Mouse (Mus musculus) kidney, embryonic 14.5 days (tissue): ENCODE data around the gene Mpdz. TPM values are rescaled to one million over a fixed set of nuclear protein-coding genes. Genes with fewer than 3 reads are reported as not detected.

Source experiments
- ATAC-seq: fragments of 200-750 bp; cut with Nextera tagmentation; 2 replicates; pipeline ENCODE4 v1.8.0; 2017; ENCODE audit warnings: moderate number of reproducible peaks, mild to moderate bottlenecking, moderate TSS enrichment, moderate library complexity; ENCODE audit not compliant: low FRiP score, low TSS enrichment
- H3K27ac ChIP-seq: fragments of 300-500 bp; sonication (generic); 2 replicates; pipeline ENCODE4 v1.5.1; 2014; ENCODE audit warnings: low read depth, mild to moderate bottlenecking, low read length, moderate library complexity, mixed read lengths
- H3K27me3 ChIP-seq: fragments of 300-500 bp; sonication (generic); 2 replicates; pipeline ENCODE4 v1.6.1; 2014; ENCODE audit warnings: mild to moderate bottlenecking, low read length; ENCODE audit not compliant: control insufficient read depth, insufficient read depth
- H3K36me3 ChIP-seq: fragments of 300-500 bp; sonication (generic); 2 replicates; pipeline ENCODE4 v1.6.1; 2014; ENCODE audit warnings: low read length, mixed read lengths; ENCODE audit not compliant: control insufficient read depth, insufficient read depth
- H3K4me1 ChIP-seq: fragments of 300-500 bp; sonication (generic); 2 replicates; pipeline ENCODE4 v1.6.1; 2014; ENCODE audit warnings: low read length, mixed read lengths; ENCODE audit not compliant: control insufficient read depth, insufficient read depth
- H3K4me2 ChIP-seq: fragments of 300-500 bp; sonication (generic); replicated peaks from 2 replicates; pipeline ENCODE4 v1.6.1; 2014; ENCODE audit warnings: low read depth, mild to moderate bottlenecking, low read length
- H3K4me3 ChIP-seq: fragments of 300-500 bp; sonication (generic); 2 replicates; pipeline ENCODE4 v1.5.1; 2014; ENCODE audit warnings: mild to moderate bottlenecking, low read length
- H3K9ac ChIP-seq: fragments of 300-500 bp; sonication (generic); 2 replicates; pipeline ENCODE4 v1.6.1; 2014; ENCODE audit warnings: low read depth, mild to moderate bottlenecking, low read length, moderate library complexity
- H3K9me3 ChIP-seq: fragments of 300-500 bp; sonication (generic); 2 replicates; pipeline ENCODE4 v1.6.1; 2016; ENCODE audit warnings: low read length; ENCODE audit not compliant: control insufficient read depth
- WGBS: fragments of 180-500 bp; shearing (Covaris S2); extraction: QIAGEN DNeasy Blood & Tissue Kit; methylation state at CpG from one replicate; pipeline ENCODE4 v1.1.7; 2014; 5-methylcytosine and 5-hydroxymethylcytosine counted together
- polyA plus RNA-seq: library from polyadenylated mRNA; unstranded; fragments of >200 nt; fragmentation: Nextera tagmentation; extraction: Ambion mirVana; gene quantifications from 2 replicates; pipeline ENCODE4 v1.2.1, GENCODE M21; 2014

The Mpdz gene
- polyA plus RNA-seq, 1 experiment from 2014 or later: 39.0 TPM

DNA sequence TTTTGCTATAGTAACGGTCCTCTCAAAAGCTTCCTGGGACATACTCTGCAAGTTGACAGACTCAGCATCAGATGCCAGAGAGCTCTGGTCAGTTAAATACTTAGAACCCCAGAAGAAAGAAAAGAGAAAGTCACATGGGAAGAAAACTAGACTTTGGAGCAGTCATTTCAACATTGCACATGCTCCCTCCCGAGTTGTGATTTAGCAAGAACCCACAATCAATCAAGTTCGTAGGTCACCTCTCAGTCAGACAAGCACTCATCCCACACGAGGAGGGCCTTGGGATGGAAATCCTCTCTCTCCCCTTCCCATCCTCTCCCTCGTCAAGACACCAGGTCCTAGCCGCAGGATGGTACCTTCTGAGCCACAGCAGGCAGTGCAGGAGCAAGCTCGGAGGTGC, 94.0 kb downstream of the Mpdz start:
- Histone ChIP-seq H3K4me2 (no peak overlapping the region), H3K9me3 (no peaks in the 10 kb centered on the region), H3K9ac (no peak overlapping the region), H3K36me3 (peaks cover 24% of the 10 kb centered on the region; the same call in 1 of the 2 replicates), H3K27ac (no peak overlapping the region), H3K27me3 (no peaks in the 10 kb centered on the region), H3K4me1 (no peaks in the 10 kb centered on the region), H3K4me3 (no peak overlapping the region)
- no peak for ATAC-seq
- 84% methylated on average over 7 of the region's 7 CpGs for WGBS

DNA sequence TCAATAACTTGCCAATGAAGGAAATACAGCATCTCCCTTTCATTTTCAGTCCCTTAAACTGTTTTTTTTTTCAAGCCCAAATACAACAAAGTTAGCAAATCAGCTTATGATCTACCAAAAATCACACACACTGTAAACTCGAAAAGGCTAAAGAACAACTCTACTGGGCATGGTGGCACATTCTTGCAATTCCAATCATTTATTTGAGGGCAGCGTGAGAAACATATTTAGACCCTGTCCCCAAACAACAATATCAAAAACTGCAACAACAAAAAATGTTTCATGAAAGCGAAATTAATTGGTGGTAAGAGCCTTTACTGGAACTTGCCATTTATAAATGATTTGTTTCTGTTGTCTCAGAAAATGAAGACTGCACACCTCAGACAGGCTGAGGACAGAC, 97.5 kb downstream of the Mpdz start:
- H3K36me3 ChIP-seq: peaks cover 24% of the 10 kb centered on the region; the same call in 1 of the 2 replicates
- H3K9ac ChIP-seq: no peak overlapping the region
- H3K4me1 ChIP-seq: no peaks in the 10 kb centered on the region
- H3K4me2 ChIP-seq: no peak overlapping the region
- H3K9me3 ChIP-seq: no peaks in the 10 kb centered on the region
- no peak overlapping the region for H3K4me3 ChIP-seq
- ATAC-seq: no peak
- 86% methylated on average over 3 of the region's 3 CpGs for WGBS
- H3K27ac ChIP-seq: no peak overlapping the region
- no peaks in the 10 kb centered on the region for H3K27me3 ChIP-seq

DNA sequence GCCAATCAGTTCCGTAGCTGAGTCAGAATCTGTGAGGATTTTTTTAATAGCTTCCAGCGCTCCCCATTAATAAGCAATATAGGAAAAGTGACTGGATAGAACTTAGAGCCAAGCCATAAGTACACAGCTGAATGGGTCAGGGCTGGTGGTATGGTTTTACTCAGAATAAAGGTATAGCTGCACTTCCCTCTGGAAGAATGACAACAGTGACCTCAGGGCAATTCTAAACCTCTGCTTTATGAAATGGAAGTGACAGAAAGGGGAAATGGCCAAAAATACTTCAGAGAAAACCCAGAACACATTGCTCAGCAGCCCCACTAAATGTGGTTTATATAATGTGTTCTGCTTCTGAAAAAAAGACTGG, 109.0 kb downstream of the Mpdz start:
- H3K9ac ChIP-seq: no peak overlapping the region
- H3K4me2 ChIP-seq: no peak overlapping the region
- H3K4me1 ChIP-seq: 0 out of 2 replicates have a peak, but pooled peaks cover 2% of the 10 kb centered on the region
- H3K36me3 ChIP-seq: peaks cover 10% of the 10 kb centered on the region; the same call in 1 of the 2 replicates
- H3K27ac ChIP-seq: no peak overlapping the region
- no peak for ATAC-seq
- no peaks in the 10 kb centered on the region for H3K9me3 ChIP-seq
- WGBS: 84% methylated on average over 2 of the region's 2 CpGs
- H3K27me3 ChIP-seq: no peaks in the 10 kb centered on the region
- no peak overlapping the region for H3K4me3 ChIP-seq

DNA sequence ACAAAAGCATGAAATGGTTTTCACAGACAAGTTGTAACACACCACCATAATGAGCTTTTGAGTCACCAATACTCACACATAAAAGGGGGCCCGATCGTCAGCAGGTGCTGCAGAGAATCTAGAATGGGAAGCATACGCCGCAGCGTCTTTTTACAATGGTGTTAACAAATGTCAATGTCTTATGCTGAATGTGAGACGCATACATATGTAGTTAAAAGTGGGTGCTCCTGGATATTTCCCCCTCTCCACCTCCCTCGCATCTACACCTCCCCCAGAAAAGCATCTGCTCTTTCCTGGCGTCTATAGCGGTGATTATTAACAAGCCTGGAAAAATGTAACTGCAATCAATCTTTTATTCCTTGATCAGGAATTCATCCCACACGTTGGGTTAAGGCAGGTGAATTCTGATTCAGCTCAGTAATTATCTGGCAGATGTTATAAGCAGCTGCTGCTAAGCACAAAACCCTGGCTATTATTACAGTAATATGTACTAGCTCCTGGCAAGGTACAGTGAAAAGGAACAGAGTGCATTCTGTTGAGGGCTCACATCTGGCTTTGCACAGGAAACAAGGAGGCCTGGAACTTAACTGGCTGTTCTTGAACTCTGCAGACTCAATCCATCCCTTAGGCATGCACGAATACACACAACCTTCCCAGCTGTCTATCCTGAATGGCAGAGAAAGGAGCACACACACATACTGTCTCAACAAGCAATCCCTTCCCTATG, 109.6 kb downstream of the Mpdz start:
- H3K9ac ChIP-seq: no peak overlapping the region
- no peaks in the 10 kb centered on the region for H3K9me3 ChIP-seq
- no peak for ATAC-seq
- 87% methylated on average over 11 of the region's 11 CpGs for WGBS
- H3K4me3 ChIP-seq: no peak overlapping the region
- H3K4me2 ChIP-seq: no peak overlapping the region
- no peaks in the 10 kb centered on the region for H3K27me3 ChIP-seq
- H3K27ac ChIP-seq: no peak overlapping the region
- peaks cover 10% of the 10 kb centered on the region; the same call in 1 of the 2 replicates for H3K36me3 ChIP-seq
- 0 out of 2 replicates have a peak, but pooled peaks cover 2% of the 10 kb centered on the region for H3K4me1 ChIP-seq

DNA sequence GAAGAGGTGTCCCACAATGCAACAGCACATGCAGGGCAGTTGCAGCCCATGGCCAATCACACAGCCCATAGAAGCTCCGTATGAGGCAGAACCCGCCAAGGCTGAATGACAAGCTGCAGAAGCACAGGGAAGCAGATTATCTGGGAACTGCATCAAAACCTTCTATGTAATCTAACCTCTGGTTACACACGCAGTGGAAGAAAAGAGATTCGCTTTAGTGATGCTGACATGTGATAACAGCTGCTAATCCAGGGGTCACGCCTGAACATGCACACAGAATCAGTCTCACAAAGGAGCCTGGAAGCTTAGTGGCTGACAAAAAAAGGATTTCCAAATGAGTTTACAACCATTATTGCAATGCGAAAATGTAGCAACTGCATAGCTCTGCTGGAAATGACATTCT, 110.2 kb downstream of the Mpdz start:
- no peaks in the 10 kb centered on the region for H3K9me3 ChIP-seq
- no peak for ATAC-seq
- H3K9ac ChIP-seq: no peak overlapping the region
- H3K4me2 ChIP-seq: no peak overlapping the region
- H3K36me3 ChIP-seq: peaks cover 10% of the 10 kb centered on the region; the same call in 1 of the 2 replicates
- WGBS: 67% methylated on average over 6 of the region's 6 CpGs
- H3K4me1 ChIP-seq: 0 out of 2 replicates have a peak, but pooled peaks cover 2% of the 10 kb centered on the region
- H3K4me3 ChIP-seq: no peak overlapping the region
- H3K27me3 ChIP-seq: no peaks in the 10 kb centered on the region
- no peak overlapping the region for H3K27ac ChIP-seq

DNA sequence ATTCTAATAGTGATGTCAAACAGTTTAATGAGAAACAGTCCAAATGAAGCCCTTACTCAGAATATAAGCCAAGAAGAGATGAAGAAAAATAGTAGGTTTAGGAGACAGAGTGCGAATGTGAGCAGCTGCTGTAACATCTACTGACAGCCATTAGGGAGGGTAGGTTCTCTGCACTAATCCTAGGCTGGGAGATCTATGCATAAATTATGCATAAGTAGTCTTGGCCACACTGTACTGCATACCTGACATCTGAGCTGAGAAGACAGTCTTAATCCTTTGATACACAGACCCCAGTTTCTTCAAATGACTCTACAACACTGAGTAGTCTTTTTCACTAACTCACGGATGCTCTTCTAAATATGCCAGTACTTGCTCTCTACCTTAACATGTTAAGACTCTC, 114.9 kb downstream of the Mpdz start:
- H3K9ac ChIP-seq: no peak overlapping the region
- 0 out of 2 replicates have a peak, but pooled peaks cover 2% of the 10 kb centered on the region for H3K4me1 ChIP-seq
- WGBS: 94% methylated on average over 2 of the region's 2 CpGs
- H3K36me3 ChIP-seq: no peaks in the 10 kb centered on the region; the same call in 1 of the 2 replicates
- no peak for ATAC-seq
- H3K4me3 ChIP-seq: no peak overlapping the region
- H3K9me3 ChIP-seq: no peaks in the 10 kb centered on the region
- H3K27ac ChIP-seq: no peak overlapping the region
- no peak overlapping the region for H3K4me2 ChIP-seq
- no peaks in the 10 kb centered on the region for H3K27me3 ChIP-seq

DNA sequence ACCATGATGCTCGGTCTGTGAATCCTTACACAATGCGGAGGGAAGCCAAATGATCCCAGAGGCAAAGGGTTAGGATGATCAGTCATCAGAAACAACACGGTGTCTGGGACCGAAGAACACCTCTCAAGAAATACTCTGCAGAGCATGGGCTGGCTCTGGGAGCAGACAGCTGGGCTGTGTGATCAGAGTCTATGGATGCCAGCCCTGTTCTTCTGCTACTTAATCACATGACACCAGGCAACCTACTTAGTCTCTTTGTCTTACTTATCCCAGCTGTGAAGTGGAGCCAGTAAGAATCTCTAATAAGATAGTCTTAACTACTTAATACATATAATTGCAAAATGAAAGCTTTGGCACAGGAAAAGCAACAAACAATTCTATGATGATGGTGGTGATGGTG, 118.8 kb downstream of the Mpdz start:
- no peaks in the 10 kb centered on the region for H3K9me3 ChIP-seq
- no peak for ATAC-seq
- no peak overlapping the region for H3K4me3 ChIP-seq
- H3K27me3 ChIP-seq: no peaks in the 10 kb centered on the region
- no peak overlapping the region for H3K4me2 ChIP-seq
- peaks cover 8% of the 10 kb centered on the region; the same call in 1 of the 2 replicates for H3K36me3 ChIP-seq
- no peak overlapping the region for H3K9ac ChIP-seq
- WGBS: 83% methylated on average over 4 of the region's 4 CpGs
- H3K27ac ChIP-seq: no peak overlapping the region
- no peaks in the 10 kb centered on the region for H3K4me1 ChIP-seq

DNA sequence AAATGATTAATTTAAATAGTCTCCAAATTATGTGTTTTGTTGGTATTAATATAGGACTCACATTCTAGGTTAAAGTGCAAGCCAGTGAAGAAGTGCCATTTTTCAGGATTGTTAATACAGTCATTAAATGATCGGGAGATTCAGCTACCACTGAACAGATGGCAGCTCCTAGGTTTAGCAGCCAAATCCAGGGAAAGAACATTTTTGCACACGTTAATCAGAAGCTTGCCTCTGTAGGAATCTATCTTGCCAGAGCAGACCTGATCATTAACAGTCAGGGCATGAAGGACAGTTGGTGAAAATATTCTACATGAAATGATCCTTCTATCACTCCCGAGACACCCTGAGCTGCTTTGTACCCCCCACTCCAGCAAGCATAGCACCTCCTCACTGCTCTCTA, 120.4 kb downstream of the Mpdz start:
- no peaks in the 10 kb centered on the region for H3K9me3 ChIP-seq
- WGBS: 90% methylated on average over 3 of the region's 3 CpGs
- H3K4me2 ChIP-seq: no peak overlapping the region
- H3K4me1 ChIP-seq: no peaks in the 10 kb centered on the region
- no peak overlapping the region for H3K27ac ChIP-seq
- ATAC-seq: no peak
- H3K36me3 ChIP-seq: peaks cover 16% of the 10 kb centered on the region; the same call in 1 of the 2 replicates
- no peaks in the 10 kb centered on the region for H3K27me3 ChIP-seq
- H3K4me3 ChIP-seq: no peak overlapping the region
- H3K9ac ChIP-seq: no peak overlapping the region

DNA sequence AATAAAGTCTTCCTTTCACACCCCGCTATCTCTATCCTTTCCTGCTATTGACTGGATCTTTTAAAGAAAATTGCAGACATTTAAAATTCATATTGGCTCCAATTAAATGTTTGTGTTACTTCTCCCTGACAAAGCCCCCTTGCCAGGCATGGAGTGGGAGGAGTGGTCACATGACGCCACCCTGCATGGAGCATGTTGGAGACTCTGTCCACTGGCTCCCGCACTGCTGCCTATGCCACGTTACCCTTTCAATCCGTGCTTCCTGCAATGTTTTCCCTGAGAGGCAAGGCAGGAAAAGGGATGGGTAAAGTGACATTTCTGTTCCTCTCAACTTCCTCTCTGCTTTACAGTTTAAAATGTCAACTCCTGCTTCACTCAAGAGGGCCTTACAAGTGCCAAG, 128.0 kb downstream of the Mpdz start:
- H3K9me3 ChIP-seq: no peaks in the 10 kb centered on the region
- ATAC-seq: no peak
- H3K36me3 ChIP-seq: peaks cover 19% of the 10 kb centered on the region; the same call in 1 of the 2 replicates
- no peak overlapping the region for H3K4me3 ChIP-seq
- H3K4me1 ChIP-seq: no peaks in the 10 kb centered on the region
- H3K27ac ChIP-seq: no peak overlapping the region
- H3K4me2 ChIP-seq: no peak overlapping the region
- H3K27me3 ChIP-seq: no peaks in the 10 kb centered on the region
- 69% methylated on average over 5 of the region's 5 CpGs for WGBS
- no peak overlapping the region for H3K9ac ChIP-seq
